Mouse (Mus musculus) Muller cell, postnatal 12 days (primary cell): ENCODE data around the gene Tcstv3.
"Not testable (repeated sequence)": the region's sequence is repeated elsewhere in the genome, so short reads cannot be mapped to it uniquely, and the experiment has no call there.

Experiments used
- DNase-seq: peaks from one replicate; pipeline ENCODE4 v3.0.0-alpha.2; 2015; ENCODE audit errors: inconsistent ontology term

The Tcstv3 gene

GRCm38 (mm10) chr13:120316578-120316977 lies at the start of gene Tcstv3:
Gene Tcstv3 (plus strand): TSS chr13:120316878.
- not testable (repeated sequence) for DNase-seq

- DNase-seq = peak; percentile 2
These were observed 38.8 kb upstream of the Tcstv3 start for GRCm38 (mm10) chr13:120277837-120278236.

- DNase-seq = no peak
These were observed 37.9 kb upstream of the Tcstv3 start for GRCm38 (mm10) chr13:120278784-120279183.

GRCm38 (mm10) chr13:120299324-120299894 lies 17.3 kb upstream of the Tcstv3 start:
- DNase-seq = no peak

DNA sequence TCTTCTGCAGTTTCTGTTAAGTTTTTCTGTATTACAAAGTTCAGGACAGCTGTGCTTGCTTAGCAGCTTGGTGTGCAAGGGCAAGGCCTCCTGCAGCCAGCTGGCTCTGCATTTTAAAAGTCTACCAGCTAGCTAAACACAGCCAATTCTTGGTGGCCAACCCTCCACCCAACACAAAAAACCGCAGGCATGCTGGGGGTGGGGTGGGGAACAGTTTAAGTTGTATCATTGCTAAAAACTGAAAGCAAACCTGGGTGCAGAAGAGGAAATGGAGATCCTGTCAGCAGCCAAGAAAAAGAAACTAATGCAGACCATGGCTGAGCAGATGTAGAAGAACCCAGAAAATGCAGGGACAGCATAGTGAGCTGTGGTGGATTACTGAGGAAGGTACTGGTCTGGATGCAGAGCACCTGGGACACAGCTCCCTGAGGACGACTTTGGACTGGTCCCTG lies 16.7 kb upstream of the Tcstv3 start, which contains the start of gene BC147527:
Gene BC147527 (plus strand): TSS at position 402 of the 452 bp plus-strand sequence.
- DNase-seq = no peak

GRCm38 (mm10) chr13:120300853-120301252 lies 15.8 kb upstream of the Tcstv3 start:
- DNase-seq = no peak

DNA sequence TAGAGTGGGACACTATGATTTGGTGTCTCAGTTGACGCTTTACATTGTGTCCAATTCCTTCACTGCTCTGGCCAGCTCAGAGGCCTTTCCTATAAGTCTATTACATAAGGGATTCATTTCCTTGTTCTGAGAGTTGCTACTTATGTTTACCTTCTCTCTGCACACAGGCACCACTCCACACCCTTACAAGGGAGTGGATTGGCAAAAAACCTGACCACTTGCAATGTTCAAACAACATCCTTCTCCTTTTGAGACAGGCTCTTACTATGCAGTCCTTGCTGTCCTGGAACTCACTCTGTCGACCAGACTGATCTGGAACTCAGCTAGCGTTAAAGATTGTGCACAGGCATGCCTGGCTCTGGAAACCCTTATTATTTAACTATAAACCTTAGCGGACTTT lies 5.9 kb upstream of the Tcstv3 start:
- no peak for DNase-seq

GRCm38 (mm10) chr13:120313584-120313983 lies 3.1 kb upstream of the Tcstv3 start:
- no peak for DNase-seq

- no peak for DNase-seq
These were observed 3.5 kb downstream of the Tcstv3 start for GRCm38 (mm10) chr13:120320183-120320582.

GRCm38 (mm10) chr13:120320721-120321120 lies 4.0 kb downstream of the Tcstv3 start:
- DNase-seq = no peak
